Mouse (Mus musculus) heart, postnatal 0 days (tissue): ENCODE measurements around the gene Rbfox1.

ENCODE experiments used
- CTCF ChIP-seq: IDR thresholded peaks from 2 replicates; pipeline ENCODE4 v1.5.1; 2016; ENCODE audit warnings: antibody characterized with exemption, control low read depth, low read depth
- EP300 ChIP-seq: IDR thresholded peaks from 2 replicates; pipeline ENCODE4 v1.6.1; 2016; ENCODE audit warnings: antibody characterized with exemption, low read depth

DNA sequence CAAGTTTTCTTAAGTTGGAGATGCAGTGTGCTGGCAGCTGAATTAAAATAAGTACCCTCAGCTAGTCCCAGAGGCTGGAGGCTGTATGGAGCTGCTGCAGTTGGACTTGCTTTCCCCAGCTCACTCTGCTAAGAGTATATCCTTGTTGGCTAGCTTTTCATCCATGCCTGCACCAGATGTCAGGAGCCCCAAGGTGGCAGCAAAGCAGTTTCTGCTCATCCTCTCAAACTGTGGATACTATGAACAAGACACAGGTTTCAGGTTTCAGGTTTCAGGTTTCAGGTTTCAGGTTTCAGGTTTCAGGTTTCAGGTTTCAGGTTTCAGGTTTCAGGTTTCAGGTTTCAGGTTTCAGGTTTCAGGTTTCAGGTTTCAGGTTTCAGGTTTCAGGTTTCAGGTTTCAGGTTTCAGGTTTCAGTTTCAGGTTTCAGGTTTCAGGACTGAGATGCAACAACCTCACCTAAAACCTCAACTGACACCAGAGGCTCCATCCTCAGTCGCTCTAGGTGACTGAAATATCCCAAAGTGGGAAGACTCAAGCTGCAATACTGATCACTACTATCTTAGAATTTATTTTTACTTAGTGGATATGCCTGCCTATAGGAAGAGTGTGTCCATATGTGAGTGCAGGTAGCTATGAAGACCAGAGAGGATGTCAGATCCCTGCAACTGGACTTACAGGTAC is 801.1 kb downstream of the Rbfox1 start:
- TF ChIP-seq EP300 (no peak), CTCF (no peak)
